In genomic region chr12:5155177-5155576, GRCm38 (mm10) we compare ENCODE assay signal across 20 mouse cellular contexts.
"Had no signal": no experiment of that assay in that cellular context is flagged by ENCODE, and none has a peak within 500 bp of the region (broad histone marks: within the 10 kb centered on the region; RNA-seq: fewer than 3 reads in every experiment).

No protein-coding gene starts in this region.

- H3K36me3 ChIP-seq: limb, embryonic 12.5 days; limb, embryonic 15.5 days; midbrain, embryonic 12.5 days; midbrain, embryonic 15.5 days; neural tube, embryonic 12.5 days; neural tube, embryonic 15.5 days had no signal

- H3K9ac ChIP-seq: limb, embryonic 12.5 days; limb, embryonic 15.5 days; liver, embryonic 14.5 days; liver, postnatal 0 days; lung, embryonic 14.5 days; midbrain, embryonic 12.5 days; midbrain, embryonic 15.5 days; neural tube, embryonic 12.5 days; neural tube, embryonic 15.5 days had no signal

- ATAC-seq: liver, postnatal 0 days; lung, postnatal 0 days; midbrain, embryonic 15.5 days had no signal

- H3K9me3 ChIP-seq: limb, embryonic 12.5 days; limb, embryonic 15.5 days; midbrain, embryonic 12.5 days; midbrain, embryonic 15.5 days; neural tube, embryonic 12.5 days; neural tube, embryonic 15.5 days had no signal

- H3K27ac ChIP-seq: kidney, postnatal 0 days; limb, embryonic 12.5 days; limb, embryonic 15.5 days; liver, embryonic 14.5 days; macrophage; midbrain, embryonic 12.5 days; midbrain, embryonic 15.5 days; neural tube, embryonic 12.5 days; neural tube, embryonic 15.5 days had no signal

- H3K27me3 ChIP-seq: limb, embryonic 12.5 days; limb, embryonic 15.5 days; midbrain, embryonic 12.5 days; midbrain, embryonic 15.5 days; neural tube, embryonic 12.5 days; neural tube, embryonic 15.5 days had no signal

- DNase-seq: kidney, adult 2 months; kidney, postnatal 25 days; left cerebral cortex, postnatal 4 days; liver, postnatal 0 days; lung, embryonic 14.5 days; right cerebral cortex, postnatal 25 days; thymus, adult 18-20 months; thymus, postnatal 14 days; thymus, postnatal 4 days had no signal

- H3K4me2 ChIP-seq: limb, embryonic 12.5 days; limb, embryonic 15.5 days; liver, embryonic 11.5 days; lung, embryonic 14.5 days; midbrain, embryonic 12.5 days; midbrain, embryonic 15.5 days; neural tube, embryonic 12.5 days; neural tube, embryonic 15.5 days had no signal

- H3K4me1 ChIP-seq: midbrain, embryonic 15.5 days; neural tube, embryonic 12.5 days; neural tube, embryonic 15.5 days had no signal

- H3K4me3 ChIP-seq: limb, embryonic 12.5 days; limb, embryonic 15.5 days; midbrain, embryonic 12.5 days; midbrain, embryonic 15.5 days; neural tube, embryonic 12.5 days; neural tube, embryonic 15.5 days had no signal
